Mouse (Mus musculus) midbrain, embryonic 10.5 days (tissue): ENCODE results near the gene 3110009E18Rik. TPM values are rescaled to one million over a fixed set of nuclear protein-coding genes. Genes with fewer than 3 reads are reported as not detected.

Source experiments
- DNase-seq: peaks from one replicate; pipeline ENCODE4 v3.0.0-alpha.2; 2017; ENCODE audit warnings: low spot score
- H3K27ac ChIP-seq: fragments of 300-500 bp; sonication (generic); replicated peaks from 2 replicates; pipeline ENCODE4 v1.5.1; 2016; ENCODE audit warnings: mild to moderate bottlenecking
- H3K27me3 ChIP-seq: fragments of 300-500 bp; sonication (generic); 2 replicates; pipeline ENCODE4 v1.6.1; 2016; ENCODE audit warnings: low read depth, mild to moderate bottlenecking; ENCODE audit not compliant: poor library complexity, severe bottlenecking
- H3K36me3 ChIP-seq: fragments of 300-500 bp; sonication (generic); 2 replicates; pipeline ENCODE4 v1.6.1; 2016; ENCODE audit warnings: mild to moderate bottlenecking, moderate library complexity
- H3K4me1 ChIP-seq: fragments of 300-500 bp; sonication (generic); 2 replicates; pipeline ENCODE4 v1.6.1; 2016
- H3K4me3 ChIP-seq: fragments of 300-500 bp; sonication (generic); 2 replicates; pipeline ENCODE4 v1.5.1; 2016; ENCODE audit warnings: mild to moderate bottlenecking, moderate library complexity
- H3K9me3 ChIP-seq: fragments of 300-500 bp; sonication (generic); replicated peaks from 2 replicates; pipeline ENCODE4 v1.6.1; 2016; ENCODE audit warnings: mild to moderate bottlenecking
- WGBS: fragments of 180-500 bp; shearing (Covaris S2); methylation state at CpG from one replicate; pipeline ENCODE4 v1.1.7; 2016; 5-methylcytosine and 5-hydroxymethylcytosine counted together
- polyA plus RNA-seq: library from polyadenylated mRNA; unstranded; fragments of >200 nt; fragmentation: Nextera tagmentation; extraction: Ambion mirVana; gene quantifications from 2 replicates; pipeline ENCODE4 v1.2.1, GENCODE M21; 2016

3110009E18Rik gene
- polyA plus RNA-seq, 1 experiment from 2014 or later = 27.2 TPM

DNA sequence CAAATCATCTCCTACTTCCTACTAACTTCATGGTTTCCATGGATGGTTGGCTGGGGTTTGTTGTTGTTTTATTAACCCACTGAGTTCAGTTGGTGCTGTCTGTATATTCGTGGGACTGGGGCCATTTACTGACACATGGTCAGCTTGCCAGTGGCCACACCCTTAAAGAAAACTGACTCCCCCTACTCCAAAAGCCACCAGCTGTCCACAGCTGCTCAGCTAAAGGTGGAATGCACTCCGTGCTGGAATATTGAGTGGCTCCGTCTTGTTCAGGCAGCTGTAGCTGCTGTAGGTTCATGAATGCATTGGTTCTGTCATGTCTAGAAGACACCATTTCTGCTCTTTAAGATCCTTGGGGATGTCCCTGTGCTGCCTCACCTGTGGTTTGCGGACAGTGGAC lies 102.6 kb downstream of the 3110009E18Rik start:
- Histone ChIP-seq H3K27me3 (no peaks in the 10 kb centered on the region), H3K4me3 (no peak overlapping the region), H3K27ac (no peak overlapping the region), H3K36me3 (no peaks in the 10 kb centered on the region), H3K9me3 (no peaks in the 10 kb centered on the region), H3K4me1 (no peaks in the 10 kb centered on the region)
- 88% methylated on average over 4 of the region's 4 CpGs for WGBS
- no peak for DNase-seq

DNA sequence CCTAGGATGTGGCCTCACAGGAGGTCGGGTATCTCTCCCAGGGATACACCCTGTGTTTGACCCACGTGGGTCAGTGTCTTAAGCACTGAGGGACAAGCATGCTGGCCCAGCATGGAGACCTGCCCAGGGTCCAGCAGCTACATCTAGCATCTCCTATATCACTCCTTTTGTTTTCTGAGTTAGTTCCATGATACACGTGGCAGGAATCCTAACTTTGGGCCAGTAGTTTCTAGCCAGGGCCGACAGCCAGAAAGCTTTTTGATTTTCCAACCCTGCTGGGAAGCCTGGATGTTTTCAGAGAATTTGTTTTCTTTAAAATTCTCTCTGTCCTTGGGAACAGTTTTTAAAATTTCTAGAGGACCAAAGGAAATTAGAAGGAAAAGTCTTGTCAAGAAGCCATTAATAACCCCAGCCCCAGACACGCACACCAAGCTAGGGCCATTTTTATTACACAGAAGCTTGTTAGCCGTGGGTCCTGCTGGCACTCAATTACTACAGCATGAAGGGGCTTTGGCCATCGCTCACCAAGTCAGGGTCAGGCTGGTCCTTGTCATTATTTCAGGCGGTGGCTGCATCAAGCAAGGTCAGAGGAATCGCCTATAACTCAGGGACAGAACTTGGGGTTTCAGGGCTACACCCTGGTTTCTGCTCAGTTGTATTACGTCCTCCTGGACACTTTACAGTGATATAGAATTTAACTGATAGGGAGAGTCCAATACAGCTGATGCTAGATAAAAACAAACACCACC lies 108.9 kb downstream of the 3110009E18Rik start:
- Histone ChIP-seq H3K9me3 (no peaks in the 10 kb centered on the region), H3K4me1 (no peaks in the 10 kb centered on the region), H3K27me3 (no peaks in the 10 kb centered on the region), H3K36me3 (no peaks in the 10 kb centered on the region), H3K4me3 (no peak overlapping the region), H3K27ac (no peak overlapping the region)
- DNase-seq = no peak
- 87% methylated on average over 10 of the region's 10 CpGs for WGBS

DNA sequence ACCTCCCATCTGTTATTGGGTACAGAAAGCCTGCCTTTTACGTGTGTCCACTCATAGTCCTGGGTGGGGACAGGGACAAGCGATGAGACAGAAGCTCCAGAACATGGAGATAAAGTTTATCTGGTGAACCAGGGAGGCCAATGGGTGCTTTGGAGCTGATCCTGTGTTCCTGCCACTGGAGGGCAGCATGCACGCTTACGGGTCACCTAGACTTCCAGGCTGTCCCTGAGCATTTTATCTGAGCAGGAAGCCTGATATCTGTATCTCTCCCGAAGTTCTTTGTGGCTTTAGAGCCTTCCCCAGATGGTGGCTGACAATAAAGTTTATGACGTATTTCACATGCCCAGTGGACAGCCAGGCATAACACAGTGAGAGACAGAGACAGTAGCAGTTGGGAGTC lies 110.3 kb downstream of the 3110009E18Rik start:
- Histone ChIP-seq H3K27ac (no peak overlapping the region), H3K36me3 (no peaks in the 10 kb centered on the region), H3K4me3 (no peak overlapping the region), H3K9me3 (no peaks in the 10 kb centered on the region), H3K4me1 (no peaks in the 10 kb centered on the region), H3K27me3 (no peaks in the 10 kb centered on the region)
- WGBS = 49% methylated on average over 6 of the region's 6 CpGs
- DNase-seq = peak; percentile 42

DNA sequence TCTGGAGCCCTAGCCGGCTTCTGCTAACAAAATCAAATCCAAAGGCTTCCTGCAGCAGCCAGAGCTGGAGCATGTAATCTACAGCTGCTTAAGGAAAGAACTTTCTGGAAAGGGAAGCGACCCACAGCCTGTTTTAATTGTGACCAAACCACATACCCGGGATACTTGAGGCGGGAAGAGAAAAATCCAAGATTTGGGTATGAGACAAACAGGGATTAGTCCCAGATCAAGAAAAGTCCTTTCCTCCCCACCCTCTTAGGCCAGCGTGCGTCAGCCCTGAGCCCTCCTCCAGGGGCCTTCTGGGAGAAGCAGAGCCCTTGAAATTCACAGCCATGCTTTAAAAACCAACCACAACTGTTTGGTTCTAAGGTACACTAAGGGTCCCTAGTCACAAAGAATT lies 111.2 kb downstream of the 3110009E18Rik start:
- no peak for DNase-seq
- no peaks in the 10 kb centered on the region for H3K27me3 ChIP-seq
- no peaks in the 10 kb centered on the region for H3K36me3 ChIP-seq
- no peaks in the 10 kb centered on the region for H3K9me3 ChIP-seq
- 77% methylated on average over 6 of the region's 6 CpGs for WGBS
- H3K27ac ChIP-seq = no peak overlapping the region
- no peak overlapping the region for H3K4me3 ChIP-seq
- H3K4me1 ChIP-seq = no peaks in the 10 kb centered on the region

DNA sequence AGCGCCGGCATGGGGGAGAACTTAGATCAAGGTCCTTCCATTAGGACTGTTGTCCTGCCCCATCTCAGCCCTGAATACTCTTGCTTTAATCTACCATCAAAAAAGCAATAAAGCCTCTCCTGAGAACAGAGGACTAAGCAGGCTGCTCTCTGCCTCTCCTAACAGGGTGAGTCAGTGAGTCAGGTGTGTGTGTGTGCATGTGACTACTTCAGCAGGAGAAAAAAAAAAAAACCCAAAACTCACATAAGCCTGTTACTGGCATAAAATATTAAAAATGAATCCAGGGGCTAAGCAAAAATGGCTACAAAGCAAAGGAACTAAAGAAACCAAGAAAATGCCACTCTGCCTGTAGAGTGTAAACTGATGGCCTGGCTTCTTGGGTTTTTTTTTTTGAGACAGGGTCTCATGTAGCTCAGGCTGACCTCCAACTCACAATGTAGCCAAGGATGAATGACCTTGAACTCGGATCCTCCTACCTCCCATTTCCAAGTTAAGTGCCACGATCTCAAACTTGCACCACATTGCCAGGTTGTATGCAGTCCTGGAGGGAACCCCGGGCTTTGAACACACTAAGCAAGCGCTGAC lies 114.7 kb downstream of the 3110009E18Rik start:
- 93% methylated on average over 6 of the region's 6 CpGs for WGBS
- Histone ChIP-seq H3K27ac (no peak overlapping the region), H3K9me3 (no peaks in the 10 kb centered on the region), H3K27me3 (no peaks in the 10 kb centered on the region), H3K4me1 (no peaks in the 10 kb centered on the region), H3K4me3 (no peak overlapping the region), H3K36me3 (no peaks in the 10 kb centered on the region)
- DNase-seq = no peak

DNA sequence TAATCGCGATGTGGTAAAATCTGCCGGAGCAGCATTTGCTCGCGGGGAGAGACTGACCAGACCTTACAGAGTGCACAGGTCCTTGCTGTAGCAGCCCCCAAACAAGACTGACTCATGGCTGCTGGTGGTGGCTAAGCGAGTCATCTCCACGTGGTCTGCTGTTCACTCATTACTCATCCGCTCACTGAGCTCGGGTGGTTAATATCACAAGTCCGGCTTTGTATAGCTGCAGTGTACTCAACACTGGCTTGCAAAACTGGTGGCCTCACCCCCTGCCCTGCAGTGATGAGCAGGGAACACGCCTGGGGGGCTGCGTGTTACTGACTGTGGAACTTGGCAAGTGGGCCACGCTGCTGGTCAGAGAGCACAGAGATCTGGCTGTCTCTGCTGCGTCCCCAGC lies 115.4 kb downstream of the 3110009E18Rik start:
- H3K27ac ChIP-seq = no peak overlapping the region
- no peaks in the 10 kb centered on the region for H3K9me3 ChIP-seq
- DNase-seq = no peak
- no peaks in the 10 kb centered on the region for H3K27me3 ChIP-seq
- no peaks in the 10 kb centered on the region for H3K4me1 ChIP-seq
- WGBS = 91% methylated on average over 14 of the region's 14 CpGs
- no peaks in the 10 kb centered on the region for H3K36me3 ChIP-seq
- H3K4me3 ChIP-seq = no peak overlapping the region

DNA sequence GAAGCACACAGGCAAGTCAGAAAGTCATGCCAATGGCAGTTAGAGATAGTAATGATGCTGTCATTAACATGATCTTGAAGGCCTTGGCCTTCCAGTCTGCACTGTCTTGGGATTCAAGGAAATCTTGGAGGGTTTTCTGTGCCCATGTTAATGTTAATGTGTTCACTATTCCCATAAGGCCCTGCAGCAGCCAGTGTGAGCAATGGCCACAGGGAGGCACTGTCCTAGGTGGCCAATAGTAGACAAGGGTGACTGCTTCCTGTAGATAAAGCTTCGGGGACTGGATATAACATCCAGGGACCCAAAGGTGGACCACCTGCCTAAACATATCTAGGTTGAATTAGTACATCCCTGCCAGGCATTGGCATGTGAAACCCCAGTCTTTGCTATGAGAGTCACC lies 116.1 kb downstream of the 3110009E18Rik start:
- H3K4me1 ChIP-seq = no peaks in the 10 kb centered on the region
- DNase-seq = no peak
- H3K27me3 ChIP-seq = no peaks in the 10 kb centered on the region
- H3K36me3 ChIP-seq = no peaks in the 10 kb centered on the region
- no peak overlapping the region for H3K4me3 ChIP-seq
- WGBS = 87% methylated on average over 1 of the region's 1 CpGs
- H3K27ac ChIP-seq = no peak overlapping the region
- no peaks in the 10 kb centered on the region for H3K9me3 ChIP-seq

Other genes starting within 250 kb of the 3110009E18Rik start
- gene Tmem177, start 208.0 kb upstream of the 3110009E18Rik start, polyA plus RNA-seq = 12.5 and 13.2 TPM in 2 replicates
- gene Cfap221, start 124.0 kb upstream of the 3110009E18Rik start, polyA plus RNA-seq = 0.06 and 0.14 TPM in 2 replicates
- 0.26 and 0.79 TPM in 2 replicates for gene Sctr, start 114.3 kb upstream of the 3110009E18Rik start, polyA plus RNA-seq
- gene Tmem37, start 47.1 kb upstream of the 3110009E18Rik start, polyA plus RNA-seq = 6.6 and 7.4 TPM in 2 replicates
- gene Dbi, start 109 bp upstream of the 3110009E18Rik start, polyA plus RNA-seq = 767 and 805 TPM in 2 replicates
- gene Steap3, start 151.5 kb downstream of the 3110009E18Rik start, polyA plus RNA-seq = 3.4 and 3.5 TPM in 2 replicates
- gene C1ql2, start 219.4 kb downstream of the 3110009E18Rik start, polyA plus RNA-seq = 0.19 and 1.0 TPM in 2 replicates